Mouse (Mus musculus): Measurements from ENCODE around the gene Usp40. TPM values are rescaled to one million over a fixed set of nuclear protein-coding genes. Genes with fewer than 3 reads are reported as not detected.
A peak's percentile ranks its signal among the peaks of the same experiment; 100 is the strongest.

The Usp40 gene
- polyA plus RNA-seq, 1 experiment from 2014 or later = 32.8 TPM

DNA sequence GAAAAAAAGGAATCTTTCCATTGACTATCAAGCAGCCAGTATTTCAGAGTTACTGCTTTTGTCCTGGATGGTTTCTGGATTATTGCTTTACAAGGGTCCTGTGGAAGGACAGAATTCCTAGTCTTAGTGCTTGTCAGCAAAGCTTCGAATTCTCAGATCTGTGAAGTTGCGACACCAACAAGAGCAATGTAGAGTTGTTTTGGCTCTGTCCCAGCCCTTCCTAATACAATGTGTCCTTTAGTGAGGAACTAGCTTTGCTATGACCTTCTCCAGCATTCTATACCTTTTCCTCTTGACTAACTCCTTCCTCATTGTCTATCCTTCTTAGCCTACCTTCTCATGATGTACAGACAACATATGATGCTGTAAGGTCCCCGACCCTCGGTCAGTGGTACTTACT, 5.8 kb upstream of the Usp40 start:
- no peak overlapping the region for H3K9ac ChIP-seq (ENCODE audit: low read length)
- peaks cover 8% of the 10 kb centered on the region for H3K9me3 ChIP-seq (ENCODE audit: control insufficient read depth, low read length)
- H3K4me2 ChIP-seq (ENCODE audit: low read length) = no peak overlapping the region
- 83% methylated on average over 4 of the region's 4 CpGs for WGBS
- H3K4me3 ChIP-seq (ENCODE audit: control insufficient read depth in 1 of 2, insufficient read depth in 1 of 2, low read depth in 1 of 2, low read length in 2 of 2) = no peak overlapping the region
- ATAC-seq (ENCODE audit: insufficient number of reproducible peaks, insufficient read depth, low FRiP score, low read depth) = no peak
- H3K36me3 ChIP-seq (ENCODE audit: control insufficient read depth, insufficient read depth, low read length) = no peaks in the 10 kb centered on the region
- no peaks in the 10 kb centered on the region for H3K4me1 ChIP-seq (ENCODE audit: control insufficient read depth in 2 of 2, insufficient read depth in 2 of 2, low read length in 2 of 2)
- H3K27ac ChIP-seq (replicated peaks in 1 of 2; ENCODE audit: control insufficient read depth in 1 of 2, insufficient read depth in 1 of 2, low read depth in 2 of 2, low read length in 2 of 2) = no peak overlapping the region
- no peaks in the 10 kb centered on the region for H3K27me3 ChIP-seq (ENCODE audit: control insufficient read depth, insufficient read depth, low read length)

DNA sequence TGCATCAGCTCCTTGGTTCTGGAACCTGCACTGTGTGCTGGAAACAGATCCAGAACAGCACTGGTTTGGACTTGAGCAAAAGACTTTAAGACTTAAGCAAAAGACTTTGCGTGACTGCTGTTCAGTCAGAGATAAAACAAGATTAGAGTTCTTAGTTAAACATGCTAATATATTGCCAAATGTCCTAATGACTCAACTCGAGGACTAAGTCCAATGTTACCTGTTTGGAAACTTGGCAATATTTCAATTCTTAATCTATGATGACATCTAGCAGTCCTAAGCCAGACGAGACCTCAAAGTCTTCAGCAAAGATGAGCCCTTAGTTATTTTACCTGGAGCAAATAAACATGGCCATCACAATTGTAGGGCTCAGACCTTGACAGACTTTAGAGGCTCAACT, 5.4 kb upstream of the Usp40 start:
- H3K27me3 ChIP-seq (ENCODE audit: control insufficient read depth, insufficient read depth, low read length) = no peaks in the 10 kb centered on the region
- no peak overlapping the region for H3K9ac ChIP-seq (ENCODE audit: low read length)
- no peak for ATAC-seq (ENCODE audit: insufficient number of reproducible peaks, insufficient read depth, low FRiP score, low read depth)
- no peaks in the 10 kb centered on the region for H3K4me1 ChIP-seq (ENCODE audit: control insufficient read depth in 2 of 2, insufficient read depth in 2 of 2, low read length in 2 of 2)
- peaks cover 8% of the 10 kb centered on the region for H3K9me3 ChIP-seq (ENCODE audit: control insufficient read depth, low read length)
- 66% methylated on average over 3 of the region's 3 CpGs for WGBS
- H3K4me2 ChIP-seq (ENCODE audit: low read length) = no peak overlapping the region
- no peak overlapping the region for H3K27ac ChIP-seq (replicated peaks in 1 of 2; ENCODE audit: control insufficient read depth in 1 of 2, insufficient read depth in 1 of 2, low read depth in 2 of 2, low read length in 2 of 2)
- H3K4me3 ChIP-seq (ENCODE audit: control insufficient read depth in 1 of 2, insufficient read depth in 1 of 2, low read depth in 1 of 2, low read length in 2 of 2) = no peak overlapping the region
- no peaks in the 10 kb centered on the region for H3K36me3 ChIP-seq (ENCODE audit: control insufficient read depth, insufficient read depth, low read length)

DNA sequence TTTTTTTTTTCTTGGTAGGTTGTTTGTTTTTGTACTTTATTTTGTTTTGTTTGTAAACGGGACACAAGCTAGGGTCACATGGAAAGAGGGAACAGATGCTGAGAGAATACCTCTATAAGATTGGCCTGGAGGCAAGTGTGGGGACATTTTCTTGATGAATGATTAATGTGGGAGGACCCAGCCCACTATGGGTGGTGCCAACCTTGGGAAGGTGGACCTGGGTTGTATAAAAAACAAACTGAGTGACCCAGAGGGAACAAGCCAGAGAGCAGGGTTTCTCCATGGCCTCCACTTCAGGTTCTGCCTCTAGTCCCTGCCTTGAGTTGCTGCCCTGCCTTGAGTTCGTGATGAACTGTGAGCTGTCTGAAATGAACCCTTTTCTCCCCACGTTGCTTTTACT, 1.2 kb upstream of the Usp40 start:
- H3K27me3 ChIP-seq (ENCODE audit: control insufficient read depth, insufficient read depth, low read length) = no peaks in the 10 kb centered on the region
- no peak overlapping the region for H3K9ac ChIP-seq (ENCODE audit: low read length)
- no peak overlapping the region for H3K4me2 ChIP-seq (ENCODE audit: low read length)
- H3K36me3 ChIP-seq (ENCODE audit: control insufficient read depth, insufficient read depth, low read length) = peaks cover 12% of the 10 kb centered on the region
- H3K4me1 ChIP-seq (ENCODE audit: control insufficient read depth in 2 of 2, insufficient read depth in 2 of 2, low read length in 2 of 2) = peaks cover 0 to 7% of the 10 kb centered on the region in 2 experiments; a peak in 1 of 4 replicates
- WGBS = 63% methylated on average over 3 of the region's 3 CpGs
- H3K4me3 ChIP-seq (ENCODE audit: control insufficient read depth in 1 of 2, insufficient read depth in 1 of 2, low read depth in 1 of 2, low read length in 2 of 2) = no peak overlapping the region
- H3K27ac ChIP-seq (replicated peaks in 1 of 2; ENCODE audit: control insufficient read depth in 1 of 2, insufficient read depth in 1 of 2, low read depth in 2 of 2, low read length in 2 of 2) = no peak overlapping the region
- H3K9me3 ChIP-seq (ENCODE audit: control insufficient read depth, low read length) = peaks cover 3% of the 10 kb centered on the region
- no peak for ATAC-seq (ENCODE audit: insufficient number of reproducible peaks, insufficient read depth, low FRiP score, low read depth)

DNA sequence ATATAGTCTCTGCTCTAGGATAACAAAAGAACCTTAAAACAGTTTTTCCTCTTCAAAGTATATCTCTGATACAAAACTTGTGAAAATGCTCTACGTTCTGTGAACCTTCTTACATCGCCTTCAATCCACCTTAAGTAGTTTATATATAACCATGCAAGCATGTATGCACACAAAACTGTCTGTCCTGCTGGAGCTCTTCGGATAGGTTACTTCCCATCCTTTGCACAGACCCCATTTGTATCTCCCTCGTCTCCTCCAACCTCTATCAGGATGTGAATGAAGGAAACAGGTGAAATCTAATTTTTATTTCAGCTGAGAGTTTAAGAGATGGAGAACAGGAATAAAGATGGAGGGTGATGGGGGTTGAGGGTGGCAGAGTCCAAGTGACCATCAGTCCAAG, 384 bp upstream of the Usp40 start:
- H3K4me2 ChIP-seq (ENCODE audit: low read length) = peak overlapping the region; percentile 85
- peak overlapping the region in 1 of 2 experiments; percentile 79; a peak in 3 of 4 replicates for H3K4me3 ChIP-seq (ENCODE audit: control insufficient read depth in 1 of 2, insufficient read depth in 1 of 2, low read depth in 1 of 2, low read length in 2 of 2)
- H3K36me3 ChIP-seq (ENCODE audit: control insufficient read depth, insufficient read depth, low read length) = peaks cover 20% of the 10 kb centered on the region
- H3K9me3 ChIP-seq (ENCODE audit: control insufficient read depth, low read length) = no peaks in the 10 kb centered on the region
- H3K27ac ChIP-seq (replicated peaks in 1 of 2; ENCODE audit: control insufficient read depth in 1 of 2, insufficient read depth in 1 of 2, low read depth in 2 of 2, low read length in 2 of 2) = peak overlapping the region in 1 of 2 experiments; percentile 91; a peak in 1 of 4 replicates
- H3K4me1 ChIP-seq (ENCODE audit: control insufficient read depth in 2 of 2, insufficient read depth in 2 of 2, low read length in 2 of 2) = peaks cover 0 to 7% of the 10 kb centered on the region in 2 experiments; a peak in 1 of 4 replicates
- H3K27me3 ChIP-seq (ENCODE audit: control insufficient read depth, insufficient read depth, low read length) = no peaks in the 10 kb centered on the region
- ATAC-seq (ENCODE audit: insufficient number of reproducible peaks, insufficient read depth, low FRiP score, low read depth) = no peak
- H3K9ac ChIP-seq (ENCODE audit: low read length) = peak overlapping the region; percentile 94
- WGBS = 46% methylated on average over 4 of the region's 4 CpGs

DNA sequence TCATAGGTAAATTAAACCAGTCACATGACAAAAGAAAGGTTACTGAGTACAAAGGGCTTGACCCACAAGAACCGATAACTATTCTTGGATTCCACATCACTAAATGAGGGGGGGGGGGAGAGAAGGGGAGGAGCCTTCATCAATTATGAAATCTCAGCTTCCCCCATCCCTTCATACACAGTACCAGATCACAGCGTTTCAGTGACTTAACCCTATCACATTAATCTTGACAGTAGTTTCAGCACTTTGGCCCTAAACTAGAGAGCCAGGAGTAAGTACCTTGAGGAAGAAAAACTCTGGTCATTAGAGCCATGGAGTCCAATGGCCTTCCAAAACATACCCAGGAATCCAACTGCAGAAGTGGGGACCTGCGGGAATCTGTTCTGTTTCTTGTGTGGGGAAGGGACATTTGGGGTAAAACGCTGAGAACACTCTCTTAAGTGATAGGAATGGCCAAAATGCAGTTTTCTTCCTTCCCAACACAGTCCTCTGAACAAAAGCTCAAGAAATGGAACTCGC, 600 bp downstream of the Usp40 start:
- Histone ChIP-seq H3K27me3 (ENCODE audit: control insufficient read depth, insufficient read depth, low read length) (no peaks in the 10 kb centered on the region), H3K4me2 (ENCODE audit: low read length) (peak overlapping the region; percentile 85), H3K4me1 (ENCODE audit: control insufficient read depth in 2 of 2, insufficient read depth in 2 of 2, low read length in 2 of 2) (peaks cover 0 to 7% of the 10 kb centered on the region in 2 experiments; a peak in 1 of 4 replicates), H3K4me3 (ENCODE audit: control insufficient read depth in 1 of 2, insufficient read depth in 1 of 2, low read depth in 1 of 2, low read length in 2 of 2) (peak overlapping the region; percentile 70 to 79), H3K9ac (ENCODE audit: low read length) (peak overlapping the region; percentile 94), H3K9me3 (ENCODE audit: control insufficient read depth, low read length) (no peaks in the 10 kb centered on the region), H3K27ac (replicated peaks in 1 of 2; ENCODE audit: control insufficient read depth in 1 of 2, insufficient read depth in 1 of 2, low read depth in 2 of 2, low read length in 2 of 2) (peak overlapping the region; percentile 70 to 91), H3K36me3 (ENCODE audit: control insufficient read depth, insufficient read depth, low read length) (peaks cover 30% of the 10 kb centered on the region)
- WGBS = 8% methylated on average over 5 of the region's 5 CpGs
- no peak; the same call in 1 of the 2 replicates for ATAC-seq (ENCODE audit: insufficient number of reproducible peaks, insufficient read depth, low FRiP score, low read depth)

DNA sequence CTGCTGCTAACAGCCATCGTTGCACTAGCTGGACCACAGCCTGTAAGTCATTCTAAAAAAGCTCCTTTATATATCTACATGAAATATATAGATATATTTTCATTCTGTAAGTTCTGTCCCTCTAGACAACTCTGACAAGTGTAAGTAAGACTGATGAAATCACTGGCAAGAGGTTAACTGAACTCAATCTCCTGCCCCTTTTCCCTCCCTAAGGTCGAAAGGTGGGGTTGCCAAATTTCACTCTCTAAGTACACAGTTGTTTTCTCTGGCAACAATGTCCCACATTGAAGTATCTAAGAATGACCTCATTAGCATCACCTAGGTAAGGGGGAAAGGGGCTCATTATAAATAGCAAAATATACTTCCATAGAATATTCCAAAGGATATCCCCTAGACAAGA, 15.6 kb downstream of the Usp40 start:
- H3K27me3 ChIP-seq (ENCODE audit: control insufficient read depth, insufficient read depth, low read length) = no peaks in the 10 kb centered on the region
- peaks cover 96% of the 10 kb centered on the region for H3K36me3 ChIP-seq (ENCODE audit: control insufficient read depth, insufficient read depth, low read length)
- H3K4me1 ChIP-seq (ENCODE audit: control insufficient read depth in 2 of 2, insufficient read depth in 2 of 2, low read length in 2 of 2) = no peaks in the 10 kb centered on the region
- H3K9ac ChIP-seq (ENCODE audit: low read length) = no peak overlapping the region
- no peak overlapping the region for H3K4me2 ChIP-seq (ENCODE audit: low read length)
- H3K4me3 ChIP-seq (ENCODE audit: control insufficient read depth in 1 of 2, insufficient read depth in 1 of 2, low read depth in 1 of 2, low read length in 2 of 2) = no peak overlapping the region
- WGBS = 94% methylated on average over 2 of the region's 2 CpGs
- ATAC-seq (ENCODE audit: insufficient number of reproducible peaks, insufficient read depth, low FRiP score, low read depth) = no peak
- H3K9me3 ChIP-seq (ENCODE audit: control insufficient read depth, low read length) = no peaks in the 10 kb centered on the region
- H3K27ac ChIP-seq (replicated peaks in 1 of 2; ENCODE audit: control insufficient read depth in 1 of 2, insufficient read depth in 1 of 2, low read depth in 2 of 2, low read length in 2 of 2) = no peak overlapping the region

DNA sequence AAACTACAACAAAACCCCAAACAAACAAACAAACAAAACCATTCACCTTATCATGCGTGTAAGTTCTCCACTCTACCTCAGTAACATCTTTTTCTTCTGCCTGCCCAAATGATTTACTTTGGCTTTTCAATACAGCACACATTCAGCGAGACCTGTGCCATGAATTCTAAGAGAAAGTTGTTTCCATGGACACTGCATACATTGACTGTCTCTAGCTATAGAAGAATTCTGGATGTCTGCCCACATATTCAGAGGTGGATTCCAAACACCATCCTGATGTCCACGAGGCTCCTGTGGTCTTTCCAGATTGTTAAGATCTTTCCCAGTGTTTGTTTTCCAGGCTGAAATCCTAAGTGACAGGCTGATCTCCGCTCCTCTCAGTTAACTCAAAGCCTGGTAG, 26.1 kb downstream of the Usp40 start:
- Histone ChIP-seq H3K9me3 (ENCODE audit: control insufficient read depth, low read length) (no peaks in the 10 kb centered on the region), H3K4me3 (ENCODE audit: control insufficient read depth in 1 of 2, insufficient read depth in 1 of 2, low read depth in 1 of 2, low read length in 2 of 2) (no peak overlapping the region), H3K27ac (replicated peaks in 1 of 2; ENCODE audit: control insufficient read depth in 1 of 2, insufficient read depth in 1 of 2, low read depth in 2 of 2, low read length in 2 of 2) (no peak overlapping the region), H3K4me2 (ENCODE audit: low read length) (no peak overlapping the region), H3K36me3 (ENCODE audit: control insufficient read depth, insufficient read depth, low read length) (peaks cover 97% of the 10 kb centered on the region), H3K27me3 (ENCODE audit: control insufficient read depth, insufficient read depth, low read length) (no peaks in the 10 kb centered on the region), H3K9ac (ENCODE audit: low read length) (no peak overlapping the region), H3K4me1 (ENCODE audit: control insufficient read depth in 2 of 2, insufficient read depth in 2 of 2, low read length in 2 of 2) (no peaks in the 10 kb centered on the region)
- WGBS = 80% methylated on average over 4 of the region's 4 CpGs
- ATAC-seq (ENCODE audit: insufficient number of reproducible peaks, insufficient read depth, low FRiP score, low read depth) = no peak

DNA sequence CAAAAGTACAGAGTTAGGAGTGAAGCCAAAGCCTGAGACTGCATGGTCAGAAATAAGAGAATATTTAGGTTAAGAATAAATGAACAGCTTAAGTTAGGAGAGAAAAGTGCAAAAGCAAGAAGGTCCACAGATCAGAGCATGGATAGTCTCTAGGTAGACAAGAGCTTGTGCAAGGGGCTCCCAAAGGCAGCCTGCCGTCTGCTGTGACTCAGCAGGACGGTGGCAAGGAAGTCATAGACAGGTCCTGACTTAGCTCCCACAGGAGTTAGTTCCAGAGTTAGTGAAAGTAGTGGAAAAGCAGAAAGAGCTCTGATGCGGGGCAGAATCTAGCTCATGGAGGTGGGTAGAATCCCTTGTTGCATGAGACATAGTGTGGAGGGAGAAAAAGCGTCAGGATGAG, 38.0 kb downstream of the Usp40 start:
- no peaks in the 10 kb centered on the region for H3K9me3 ChIP-seq (ENCODE audit: control insufficient read depth, low read length)
- 77% methylated on average over 4 of the region's 4 CpGs for WGBS

More for the DNA sequence above, 38.0 kb downstream of the Usp40 start:
- Histone ChIP-seq H3K27me3 (ENCODE audit: control insufficient read depth, insufficient read depth, low read length) (no peaks in the 10 kb centered on the region), H3K27ac (replicated peaks in 1 of 2; ENCODE audit: control insufficient read depth in 1 of 2, insufficient read depth in 1 of 2, low read depth in 2 of 2, low read length in 2 of 2) (no peak overlapping the region), H3K4me3 (ENCODE audit: control insufficient read depth in 1 of 2, insufficient read depth in 1 of 2, low read depth in 1 of 2, low read length in 2 of 2) (no peak overlapping the region), H3K4me2 (ENCODE audit: low read length) (no peak overlapping the region), H3K4me1 (ENCODE audit: control insufficient read depth in 2 of 2, insufficient read depth in 2 of 2, low read length in 2 of 2) (no peaks in the 10 kb centered on the region), H3K36me3 (ENCODE audit: control insufficient read depth, insufficient read depth, low read length) (peaks cover 72% of the 10 kb centered on the region), H3K9ac (ENCODE audit: low read length) (no peak overlapping the region)
- ATAC-seq (ENCODE audit: insufficient number of reproducible peaks, insufficient read depth, low FRiP score, low read depth) = no peak

All from heart, embryonic 14.5 days (tissue).